Mouse (Mus musculus): ENCODE results near the gene Tmem42.

- no peak for TF ChIP-seq POLR2A (IDR thresholded peaks at IDR 0.05; ENCODE audit: borderline replicate concordance, extremely low read depth, insufficient read depth, insufficient read length, poor library complexity, severe bottlenecking)
- TF ChIP-seq CTCF (IDR thresholded peaks at IDR 0.05; ENCODE audit: borderline replicate concordance, extremely low read depth, insufficient read depth, insufficient read length): peak; percentile 44; the same call in 1 of the 2 replicates
Measured at GRCm38 (mm10) chr9:123006071-123006470, 15.1 kb upstream of the Tmem42 start.

All from brain, embryonic 14.5 days (tissue).